Mouse (Mus musculus) adrenal gland, adult 18-20 months (tissue): ENCODE measurements around the gene E130116L18Rik. TPM values are rescaled to one million over a fixed set of nuclear protein-coding genes. Genes with fewer than 3 reads are reported as not detected.
A peak's percentile ranks its signal among the peaks of the same experiment; 100 is the strongest.
"Not testable (repeated sequence)": the region's sequence is repeated elsewhere in the genome, so short reads cannot be mapped to it uniquely, and the experiment has no call there.

Source experiments
- DNase-seq, 2 experiments: peaks; one replicate each; pipeline ENCODE4 v3.0.0; 2021 to 2022; ENCODE audit warnings: low spot score in 2 of 2
- total RNA-seq, 2 experiments: library from RNA; stranded (reverse); gene quantifications; 1 replicate in 1 of 2; 2 replicates in 1 of 2; pipeline ENCODE4 v1.2.3; 2021

Gene E130116L18Rik
- total RNA-seq, 2 experiments from 2014 or later, result not detected

- DNase-seq, result no peak
Observed at GRCm38 (mm10) chr5:25183595-25183994, 39.4 kb downstream of the E130116L18Rik start.

GRCm38 (mm10) chr5:25181004-25181531 lies 41.9 kb downstream of the E130116L18Rik start, which contains the start of gene Galntl5:
Galntl5 (plus strand) TSS chr5:25181460.
- DNase-seq, result peak in 1 of 2 experiments; percentile 8

- DNase-seq, result no peak
Observed at GRCm38 (mm10) chr5:25179936-25180488, 42.9 kb downstream of the E130116L18Rik start.

- DNase-seq, result no peak
Observed at GRCm38 (mm10) chr5:25179284-25179683, 43.7 kb downstream of the E130116L18Rik start.

DNA sequence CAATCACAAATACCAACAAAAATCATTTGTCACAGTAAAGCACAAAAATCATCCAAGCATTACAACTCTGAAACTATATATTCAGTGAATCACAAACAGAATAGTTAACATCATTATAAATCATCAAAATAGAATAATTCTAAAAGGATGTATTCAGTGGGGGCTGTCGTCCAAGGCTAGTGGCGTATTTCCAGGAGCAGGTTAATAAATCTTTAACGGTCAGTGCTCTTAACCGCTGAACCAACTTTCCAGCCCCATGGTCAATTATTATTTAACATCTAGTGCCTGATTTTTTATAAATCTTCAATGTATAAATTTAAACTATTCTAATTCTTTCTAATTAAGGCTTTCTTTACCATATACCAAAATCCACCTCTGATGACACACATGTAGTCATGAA lies 44.4 kb downstream of the E130116L18Rik start:
- DNase-seq, result not testable (repeated sequence)

- DNase-seq, result not testable (repeated sequence)
Observed at GRCm38 (mm10) chr5:25177937-25178336, 45.0 kb downstream of the E130116L18Rik start.

Other genes with a start within 250 kb of the E130116L18Rik start
- gene Prkag2, start 122.5 kb downstream of the E130116L18Rik start, total RNA-seq, result 10 to 100 TPM; 33.2 to 39.4 TPM
- gene Galntl5, start 41.7 kb downstream of the E130116L18Rik start, total RNA-seq, result not detected
- 10 to 100 TPM; 45.2 to 49.2 TPM for gene Galnt11, start 1.2 kb downstream of the E130116L18Rik start, total RNA-seq